ENCODE assay signal across 15 mouse cellular contexts in genomic region chr5:119877185-119877584, GRCm38 (mm10). TPM values are rescaled to one million over a fixed set of nuclear protein-coding genes. Genes with fewer than 3 reads are reported as not detected.
DNase-seq lines count a peak whose midpoint lies in the region; ATAC-seq lines count a peak whose summit lies in the region.
"Had no signal": no experiment of that assay in that cellular context is flagged by ENCODE, and none has a peak within 500 bp of the region (broad histone marks: within the 10 kb centered on the region; RNA-seq: fewer than 3 reads in every experiment).

No protein-coding gene starts in this region.

- H3K4me3 ChIP-seq in kidney, embryonic 14.5 days (ENCODE audit: low read length) = no peak overlapping the region
- H3K4me3 ChIP-seq in heart, embryonic 12.5 days = no peak overlapping the region
- no peak overlapping the region for H3K4me3 ChIP-seq in forebrain, embryonic 11.5 days (ENCODE audit: low read depth, low read length)
- H3K4me3 ChIP-seq: forebrain, embryonic 12.5 days; myocyte had no signal

- H3K27me3 ChIP-seq in kidney, embryonic 14.5 days (ENCODE audit: control insufficient read depth, insufficient read depth, low read length) = no peaks in the 10 kb centered on the region
- H3K27me3 ChIP-seq in heart, embryonic 12.5 days (replicated peaks) = no peaks in the 10 kb centered on the region
- H3K27me3 ChIP-seq in forebrain, embryonic 11.5 days (ENCODE audit: control insufficient read depth, insufficient read depth, low read length) = no peaks in the 10 kb centered on the region
- H3K27me3 ChIP-seq: forebrain, embryonic 12.5 days had no signal

- DNase-seq in kidney, postnatal 10 days = peak; percentile 40
- peak; percentile 56 to 68 for DNase-seq in adrenal gland, postnatal 36 days
- DNase-seq in lung, postnatal 14 days = peak; percentile 69
- DNase-seq in forebrain, embryonic 11.5 days (ENCODE audit: low spot score) = no peak
- DNase-seq in left cerebral cortex, adult 8-10 months (ENCODE audit: low spot score in 2 of 2) = no peak
- DNase-seq: right cerebral cortex, postnatal 4 days; thymus, postnatal 25 days had no signal

- no peak for ATAC-seq in kidney, embryonic 14.5 days (ENCODE audit: low FRiP score, low TSS enrichment)
- no peak for ATAC-seq in heart, embryonic 12.5 days (ENCODE audit: insufficient number of reproducible peaks, low FRiP score)
- ATAC-seq in forebrain, embryonic 11.5 days (replicated peaks; ENCODE audit: low FRiP score) = no peak
- ATAC-seq in granulocyte monocyte progenitor cell, adult 5-6 weeks (replicated peaks; ENCODE audit: poor library complexity, severe bottlenecking) = no peak

- no peaks in the 10 kb centered on the region for H3K4me1 ChIP-seq in kidney, embryonic 14.5 days (ENCODE audit: control insufficient read depth, insufficient read depth, low read length)
- peaks cover 44% of the 10 kb centered on the region for H3K4me1 ChIP-seq in heart, embryonic 12.5 days (replicated peaks)
- H3K4me1 ChIP-seq in forebrain, embryonic 11.5 days (replicated peaks; ENCODE audit: control insufficient read depth, insufficient read depth, low read length) = no peaks in the 10 kb centered on the region
- H3K4me1 ChIP-seq: forebrain, embryonic 12.5 days had no signal

- no peak overlapping the region for H3K27ac ChIP-seq in kidney, embryonic 14.5 days (ENCODE audit: low read depth, low read length)
- peak overlapping the region; percentile 59 for H3K27ac ChIP-seq in heart, embryonic 12.5 days (ENCODE audit: poor library complexity, severe bottlenecking)
- H3K27ac ChIP-seq in forebrain, embryonic 11.5 days (ENCODE audit: low read depth, low read length) = no peak overlapping the region
- H3K27ac ChIP-seq: forebrain, embryonic 12.5 days; hindbrain, embryonic 14.5 days; macrophage had no signal

- no peaks in the 10 kb centered on the region for H3K36me3 ChIP-seq in kidney, embryonic 14.5 days (ENCODE audit: control insufficient read depth, insufficient read depth, low read length)
- H3K36me3 ChIP-seq in heart, embryonic 12.5 days = peaks cover 63% of the 10 kb centered on the region
- H3K36me3 ChIP-seq in forebrain, embryonic 11.5 days (ENCODE audit: control insufficient read depth, insufficient read depth, low read length) = no peaks in the 10 kb centered on the region
- H3K36me3 ChIP-seq: forebrain, embryonic 12.5 days had no signal

- no peak overlapping the region for H3K4me2 ChIP-seq in kidney, embryonic 14.5 days (replicated peaks; ENCODE audit: low read depth, low read length)
- no peak overlapping the region for H3K4me2 ChIP-seq in heart, embryonic 12.5 days
- no peak overlapping the region for H3K4me2 ChIP-seq in forebrain, embryonic 11.5 days (ENCODE audit: low read depth, low read length, severe bottlenecking)
- H3K4me2 ChIP-seq: forebrain, embryonic 12.5 days; hindbrain, embryonic 14.5 days had no signal

- H3K9ac ChIP-seq in kidney, embryonic 14.5 days (ENCODE audit: low read depth, low read length) = no peak overlapping the region
- no peak overlapping the region for H3K9ac ChIP-seq in heart, embryonic 12.5 days
- no peak overlapping the region for H3K9ac ChIP-seq in forebrain, embryonic 11.5 days (ENCODE audit: low read length)
- H3K9ac ChIP-seq: forebrain, embryonic 12.5 days; hindbrain, embryonic 14.5 days had no signal

- H3K9me3 ChIP-seq in kidney, embryonic 14.5 days (ENCODE audit: control insufficient read depth, low read length) = no peaks in the 10 kb centered on the region
- H3K9me3 ChIP-seq in heart, embryonic 12.5 days (replicated peaks) = no peaks in the 10 kb centered on the region
- H3K9me3 ChIP-seq in forebrain, embryonic 11.5 days (ENCODE audit: control insufficient read depth, low read length) = no peaks in the 10 kb centered on the region
- H3K9me3 ChIP-seq: forebrain, embryonic 12.5 days had no signal

- 52% methylated on average over 6 of the region's 6 CpGs for WGBS in kidney, embryonic 14.5 days
- WGBS in heart, embryonic 12.5 days = 19% methylated on average over 6 of the region's 6 CpGs
- WGBS in forebrain, embryonic 11.5 days = 81% methylated on average over 6 of the region's 6 CpGs

RNA-seq across cellular contexts. Expression of gene Tbx5, which starts 44.7 kb away (rescaled TPM):
- polyA plus RNA-seq in kidney, embryonic 14.5 days (2014; fragmentation: Nextera tagmentation; extraction: Ambion mirVana) = not detected in 2 replicates
- total RNA-seq in adrenal gland, postnatal 36 days (2021) = under 1 TPM; 0.26 to 0.30 TPM
- polyA plus RNA-seq in heart, embryonic 12.5 days (2016; fragmentation: Nextera tagmentation; extraction: Ambion mirVana) = 42.6 and 45.6 TPM in 2 replicates
- polyA plus RNA-seq in forebrain, embryonic 11.5 days (2014; fragmentation: Nextera tagmentation; extraction: Ambion mirVana) = not detected in 2 replicates
- not detected in 2 replicates for total RNA-seq in granulocyte monocyte progenitor cell, adult 5-6 weeks (2014; fragmentation: Nextera tagmentation)
- total RNA-seq in granulocyte monocyte progenitor cell, adult 5-6 weeks (2017) = not detected in 2 replicates
- total RNA-seq in left cerebral cortex, adult 8-10 months (2022) = not detected
- polyA plus RNA-seq: cortical plate, adult 2 months; macrophage; myocyte had no signal

Comparison
In these comparisons a context has a peak if more than half of its experiments do, and no peak if none do; other contexts are left out.
1. DNase-seq: peak in kidney, postnatal 10 days (single experiment), adrenal gland, postnatal 36 days (2 of 2) and lung, postnatal 14 days (single experiment); none in forebrain, embryonic 11.5 days (single experiment) and left cerebral cortex, adult 8-10 months (0 of 2).